Mouse (Mus musculus) ES-CJ7 (cell line): ENCODE results near the gene Grid1.

Source experiments
- DNase-seq: peaks from one replicate; pipeline ENCODE4 v3.0.0; 2011; ENCODE audit warnings: low read depth, low spot score

Gene Grid1

GRCm38 (mm10) chr14:34916315-34916714 is 96.4 kb downstream of the Grid1 start:
- no peak for DNase-seq

GRCm38 (mm10) chr14:34917111-34917510 is 97.2 kb downstream of the Grid1 start:
- DNase-seq, result no peak

- DNase-seq, result no peak
Measured at GRCm38 (mm10) chr14:34919221-34919620, 99.3 kb downstream of the Grid1 start.

- no peak for DNase-seq
Measured at GRCm38 (mm10) chr14:34921265-34921664, 101.4 kb downstream of the Grid1 start.

GRCm38 (mm10) chr14:34925021-34925420 is 105.1 kb downstream of the Grid1 start:
- no peak for DNase-seq

- no peak for DNase-seq
Measured at GRCm38 (mm10) chr14:34930040-34930719, 110.3 kb downstream of the Grid1 start.

- no peak for DNase-seq
Measured at GRCm38 (mm10) chr14:34933197-34933596, 113.3 kb downstream of the Grid1 start.

- no peak for DNase-seq
Measured at GRCm38 (mm10) chr14:34936192-34936770, 116.4 kb downstream of the Grid1 start.

- DNase-seq, result no peak
Measured at GRCm38 (mm10) chr14:34944390-34944979, 124.6 kb downstream of the Grid1 start.

- no peak for DNase-seq
Measured at GRCm38 (mm10) chr14:34945471-34946313, 125.8 kb downstream of the Grid1 start.

- DNase-seq, result no peak
Measured at GRCm38 (mm10) chr14:34946314-34946583, 126.3 kb downstream of the Grid1 start.

GRCm38 (mm10) chr14:34948249-34948648 is 128.3 kb downstream of the Grid1 start:
- DNase-seq, result peak; percentile 12

GRCm38 (mm10) chr14:34952311-34952710 is 132.4 kb downstream of the Grid1 start:
- DNase-seq, result peak; percentile 16

- no peak for DNase-seq
Measured at GRCm38 (mm10) chr14:34953566-34953965, 133.7 kb downstream of the Grid1 start.

- DNase-seq, result no peak
Measured at GRCm38 (mm10) chr14:34955689-34956088, 135.8 kb downstream of the Grid1 start.

- DNase-seq, result no peak
Measured at GRCm38 (mm10) chr14:34960227-34960626, 140.3 kb downstream of the Grid1 start.

- DNase-seq, result no peak
Measured at GRCm38 (mm10) chr14:34963616-34964168, 143.8 kb downstream of the Grid1 start.

GRCm38 (mm10) chr14:34969102-34969819 is 149.4 kb downstream of the Grid1 start:
- no peak for DNase-seq

- DNase-seq, result no peak
Measured at GRCm38 (mm10) chr14:34972930-34973329, 153.0 kb downstream of the Grid1 start.

GRCm38 (mm10) chr14:34980756-34981155 is 160.8 kb downstream of the Grid1 start:
- DNase-seq, result peak; percentile 35

GRCm38 (mm10) chr14:34989131-34989530 is 169.2 kb downstream of the Grid1 start:
- no peak for DNase-seq
